Mouse (Mus musculus) cerebellum, adult 11-12 months (tissue): ENCODE data around the gene Lrp5.

ENCODE experiments used
- DNase-seq: peaks from one replicate; pipeline ENCODE4 v3.0.0; 2022

Gene Lrp5

DNA sequence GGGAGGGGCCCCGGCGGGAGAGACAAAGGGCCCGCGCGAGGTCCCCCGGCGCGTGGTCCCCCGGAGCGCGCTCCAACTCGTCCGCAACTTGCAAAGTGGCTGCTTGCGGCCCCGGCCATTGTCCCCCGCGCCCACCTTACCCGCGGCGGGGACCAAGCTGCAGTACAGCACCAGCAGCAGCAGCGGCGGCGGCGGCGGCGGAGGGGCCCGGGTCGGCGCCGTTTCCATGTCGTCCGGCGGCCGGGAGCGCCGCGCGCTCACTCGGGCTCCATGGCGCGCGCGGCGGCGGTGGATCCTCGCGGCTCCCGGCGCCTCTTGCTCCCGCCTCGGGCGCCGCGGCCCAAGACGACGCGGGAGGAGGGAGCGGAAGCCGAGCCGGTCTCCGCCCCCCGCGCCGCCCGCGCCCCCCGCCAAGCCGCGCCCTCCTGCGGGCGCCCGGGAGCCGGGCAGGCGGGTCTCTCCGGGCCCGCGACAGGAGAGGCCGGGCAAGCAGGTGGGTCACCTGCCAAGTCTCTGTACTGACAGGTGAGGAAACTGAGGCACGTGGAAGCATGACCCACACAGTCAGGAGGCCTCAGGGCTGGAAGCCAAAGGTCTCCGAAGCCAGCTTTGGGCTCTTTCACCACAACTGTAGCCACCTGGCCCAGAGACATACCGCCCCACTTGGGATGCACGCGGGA, at the start of gene Lrp5:
TSS of gene Lrp5 (minus strand) at position 350 of the 680 bp plus-strand sequence.
- DNase-seq: no peak

DNA sequence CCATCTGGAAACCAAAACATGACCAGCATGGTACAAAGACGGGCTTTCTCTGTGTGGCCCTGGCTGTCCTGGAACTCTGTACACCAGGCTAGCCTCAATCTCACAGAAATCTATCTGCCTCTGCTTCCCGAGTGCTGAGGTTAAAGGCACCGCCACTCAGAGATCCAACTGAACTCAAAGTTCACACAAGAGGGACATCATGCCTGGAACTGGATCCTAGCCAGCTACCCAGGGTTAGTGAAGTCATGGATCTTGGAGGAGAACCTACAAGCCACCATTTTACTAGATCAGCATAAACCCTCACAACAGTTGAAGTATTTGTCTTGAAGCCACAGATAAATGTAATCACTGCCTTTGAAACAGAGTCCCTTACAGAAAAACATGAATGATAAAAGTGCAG, 49.6 kb upstream of the Lrp5 start:
- no peak for DNase-seq

DNA sequence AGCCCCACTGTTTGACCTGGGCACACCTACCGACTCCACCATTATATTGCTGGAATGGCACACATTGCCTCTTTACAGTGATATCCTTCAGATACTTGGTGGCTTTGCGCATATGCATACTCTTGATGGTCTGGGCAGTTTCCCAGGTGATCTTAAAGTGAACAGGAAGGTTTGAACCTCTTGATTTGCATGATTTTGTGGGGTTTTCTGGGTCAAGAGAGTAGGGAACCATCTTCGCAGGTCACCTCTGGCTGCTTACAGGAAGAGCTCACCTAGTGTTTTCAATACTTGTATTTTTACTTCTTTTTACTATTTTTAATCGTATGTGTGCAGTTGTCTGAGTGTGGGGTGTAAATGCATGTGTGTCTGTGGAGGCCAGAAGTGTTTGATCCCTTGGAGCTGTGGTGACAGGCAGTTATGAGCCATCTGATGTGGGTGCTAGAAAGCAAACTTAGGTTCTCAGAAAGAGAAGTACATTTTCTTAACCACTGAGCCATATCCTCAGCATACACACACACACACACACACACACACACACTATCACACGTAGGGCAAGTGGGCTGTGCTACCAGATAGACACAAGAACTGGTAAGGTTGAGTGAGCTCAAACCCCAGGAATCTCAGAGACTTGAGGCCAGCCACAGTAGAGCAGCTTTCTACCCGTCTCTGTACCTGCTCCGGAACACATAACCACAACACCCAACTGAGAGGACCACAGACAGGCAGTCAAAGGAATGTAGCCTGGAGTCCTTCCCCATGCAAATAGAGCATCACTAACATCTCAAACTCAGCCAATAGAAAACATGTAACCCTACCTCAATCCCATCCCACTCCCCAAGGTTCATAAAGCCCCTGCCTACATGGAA, 44.6 kb upstream of the Lrp5 start:
- DNase-seq: no peak

DNA sequence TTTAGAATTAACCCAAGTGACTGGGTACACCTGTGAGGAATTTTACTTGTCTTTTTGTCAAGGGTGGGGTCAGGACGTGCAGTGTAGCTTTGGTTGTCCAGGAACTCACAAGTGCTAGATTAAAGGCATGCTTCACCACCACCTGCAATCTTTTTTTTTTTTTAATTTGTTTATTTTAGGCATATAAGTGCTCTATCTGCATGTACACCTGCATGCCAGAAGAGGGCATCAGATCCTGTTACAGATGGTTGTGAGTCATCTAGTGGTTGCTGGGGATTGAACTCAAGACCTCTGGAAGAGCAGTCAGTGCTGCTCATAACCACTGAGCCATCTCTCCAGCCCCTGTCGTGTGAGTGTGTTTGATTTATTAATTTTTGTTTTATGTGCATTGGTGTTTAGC, 42.5 kb upstream of the Lrp5 start:
- DNase-seq: no peak

DNA sequence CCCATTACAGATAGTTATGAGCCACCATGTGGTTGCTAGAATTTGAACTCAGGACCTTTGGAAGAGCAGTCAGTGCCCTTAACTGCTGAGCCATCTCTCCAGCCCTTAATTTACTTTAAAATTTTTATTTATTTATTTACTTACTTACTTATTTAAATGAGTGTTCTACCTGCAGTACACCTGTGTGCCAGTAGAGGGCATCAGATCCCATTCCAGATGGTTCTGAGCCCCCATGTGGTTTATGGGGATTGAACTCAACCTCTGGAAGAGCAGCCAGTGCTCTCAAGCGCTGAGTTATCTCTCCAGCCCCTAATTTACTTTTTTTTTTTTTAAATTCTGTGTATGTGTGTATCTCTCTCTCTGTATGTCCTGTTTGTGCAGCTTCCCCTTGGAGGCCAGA, 38.4 kb upstream of the Lrp5 start:
- DNase-seq: peak; percentile 60

DNA sequence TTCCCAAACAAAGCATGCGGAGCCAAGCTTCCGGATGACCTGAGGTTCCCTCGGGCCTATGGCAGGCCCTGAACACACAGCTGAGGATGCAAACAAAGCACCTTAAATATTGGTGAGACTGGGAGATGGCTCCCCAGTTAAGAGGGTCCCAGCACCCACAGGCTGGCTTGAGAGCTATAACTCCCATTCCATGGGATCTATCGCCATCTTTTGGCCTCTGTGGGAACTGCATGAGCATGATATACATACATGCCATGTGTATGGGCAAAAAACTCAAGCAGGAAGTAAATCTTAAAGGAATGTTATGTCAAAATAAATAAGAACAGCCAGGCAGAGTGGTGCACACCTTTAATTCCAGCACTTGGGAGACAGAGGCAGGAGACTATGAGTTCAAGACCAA, 37.5 kb upstream of the Lrp5 start:
- no peak for DNase-seq

DNA sequence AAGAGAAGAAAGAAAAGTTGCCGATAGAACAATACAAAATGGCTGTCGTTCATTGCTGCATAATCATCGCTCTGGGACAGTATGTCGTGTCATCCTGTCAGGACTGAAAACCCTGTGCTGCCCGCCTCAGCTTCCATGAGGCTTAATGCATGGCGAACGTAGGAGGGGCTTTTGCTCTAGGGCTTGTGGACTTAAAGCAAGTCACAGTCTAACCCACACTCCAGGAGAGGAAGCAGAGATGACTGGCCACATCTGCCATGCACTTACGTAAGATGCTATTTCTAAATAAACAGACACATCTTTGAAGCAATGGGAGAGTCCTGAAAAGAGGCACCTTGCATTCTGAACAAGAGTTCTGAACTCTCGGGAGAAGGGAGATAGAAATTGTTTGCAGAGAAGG, 36.8 kb upstream of the Lrp5 start:
- DNase-seq: no peak

DNA sequence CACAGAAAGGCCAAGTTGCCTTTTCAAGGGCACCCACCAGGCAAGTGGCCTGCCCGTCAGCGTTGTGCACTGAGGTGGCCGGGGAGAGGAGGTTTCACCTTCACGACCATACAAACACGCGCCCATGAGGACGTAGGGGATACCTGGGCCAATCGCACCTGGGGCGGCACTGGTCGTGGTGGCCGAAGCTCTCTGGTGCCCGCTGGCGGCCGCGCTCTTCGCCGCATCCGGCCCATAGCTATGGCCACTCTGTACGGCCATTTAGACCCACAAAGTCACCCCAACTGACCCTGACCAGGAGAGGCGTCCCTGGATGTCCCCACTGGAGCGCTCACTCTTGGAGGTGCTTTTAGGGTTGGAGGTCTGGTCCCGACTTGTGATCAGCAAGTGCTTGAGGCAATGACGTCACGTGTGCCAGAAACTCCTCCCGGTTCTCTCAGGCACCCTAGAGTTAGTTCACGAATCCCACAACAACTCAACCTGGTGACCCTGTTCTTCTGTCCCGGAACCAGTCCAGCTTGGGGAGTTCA, 33.1 kb upstream of the Lrp5 start:
- DNase-seq: peak; percentile 72

DNA sequence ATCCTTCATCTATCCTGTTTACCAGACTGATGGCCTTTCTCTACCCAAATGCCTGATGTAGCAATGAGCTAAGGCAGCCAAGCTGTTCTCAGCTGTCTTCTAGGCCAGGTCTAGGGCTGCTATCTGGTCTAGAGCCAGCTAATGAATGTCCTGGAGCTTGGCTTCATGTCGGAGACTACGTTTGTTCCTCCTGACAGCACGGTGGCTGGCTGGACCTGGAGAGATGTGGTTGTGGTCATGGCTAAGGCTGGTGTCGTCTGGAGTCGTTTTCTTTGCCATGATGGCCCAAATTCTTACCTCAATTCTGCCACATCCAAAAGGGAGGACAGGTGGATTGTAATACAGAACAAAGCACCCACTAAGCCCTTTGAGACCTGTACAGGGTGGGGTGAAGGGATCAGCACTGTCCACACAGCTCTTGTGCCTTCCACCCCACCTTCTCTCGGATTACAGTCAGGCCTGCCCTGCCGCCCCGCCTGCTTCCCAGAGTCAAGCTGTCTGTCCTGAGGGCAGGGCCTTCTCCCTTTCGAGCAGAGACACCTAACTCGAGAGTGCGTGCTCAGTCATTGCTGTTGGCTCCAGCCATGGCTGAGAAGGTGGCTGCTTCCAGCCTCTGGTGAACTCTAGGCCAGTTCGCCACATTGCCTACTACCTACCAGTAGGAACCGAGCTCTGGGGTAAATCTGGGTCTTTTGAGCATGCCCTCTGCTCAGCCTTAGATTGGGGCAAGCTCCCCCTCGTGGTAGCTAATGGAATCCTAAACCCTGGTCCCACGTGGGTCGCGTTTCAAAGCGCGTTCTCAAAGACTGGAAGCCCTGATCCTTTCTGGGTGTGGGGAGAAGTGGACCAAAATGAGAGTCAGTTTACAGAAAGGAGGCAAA, 32.4 kb upstream of the Lrp5 start:
- peak; percentile 70 for DNase-seq

DNA sequence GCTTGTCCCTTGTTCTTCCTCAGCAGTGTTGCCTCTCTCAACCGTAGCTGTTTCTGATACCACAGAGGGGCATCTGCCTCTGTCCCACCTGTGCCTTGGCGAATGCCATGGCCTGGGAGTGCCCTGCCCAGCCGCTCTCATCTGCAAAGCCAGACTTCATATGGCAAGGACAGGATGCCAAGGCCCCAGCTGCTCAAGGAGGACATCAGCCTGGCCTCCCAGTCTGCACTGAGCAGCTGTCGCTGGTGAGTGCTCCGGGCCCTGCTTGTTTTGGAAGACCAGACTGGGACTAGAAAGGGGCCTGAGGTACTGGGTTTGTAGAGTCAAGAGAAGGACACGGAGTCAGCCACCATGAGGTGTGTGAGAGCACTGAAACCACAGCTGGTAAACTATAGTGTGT, 28.0 kb upstream of the Lrp5 start:
- DNase-seq: no peak

DNA sequence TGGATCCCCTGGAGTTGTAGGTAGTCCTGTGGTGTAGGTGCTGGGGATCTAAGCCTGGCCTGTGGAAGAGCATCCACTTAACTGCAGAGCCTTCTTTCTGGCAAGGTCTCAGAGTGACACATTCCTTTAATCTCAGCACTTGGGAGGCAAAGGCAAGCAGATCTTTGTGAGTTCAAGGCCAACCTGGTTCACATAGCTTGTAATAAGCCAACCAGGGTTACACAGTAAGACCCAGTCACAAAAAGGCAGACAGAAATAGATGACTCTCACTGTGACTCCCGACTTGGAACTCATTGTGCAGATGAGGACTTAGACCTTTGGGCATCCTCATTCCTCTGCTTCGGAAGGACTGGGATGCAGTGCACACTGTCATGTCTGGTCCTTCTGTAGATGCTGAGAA, 24.1 kb upstream of the Lrp5 start:
- no peak for DNase-seq

DNA sequence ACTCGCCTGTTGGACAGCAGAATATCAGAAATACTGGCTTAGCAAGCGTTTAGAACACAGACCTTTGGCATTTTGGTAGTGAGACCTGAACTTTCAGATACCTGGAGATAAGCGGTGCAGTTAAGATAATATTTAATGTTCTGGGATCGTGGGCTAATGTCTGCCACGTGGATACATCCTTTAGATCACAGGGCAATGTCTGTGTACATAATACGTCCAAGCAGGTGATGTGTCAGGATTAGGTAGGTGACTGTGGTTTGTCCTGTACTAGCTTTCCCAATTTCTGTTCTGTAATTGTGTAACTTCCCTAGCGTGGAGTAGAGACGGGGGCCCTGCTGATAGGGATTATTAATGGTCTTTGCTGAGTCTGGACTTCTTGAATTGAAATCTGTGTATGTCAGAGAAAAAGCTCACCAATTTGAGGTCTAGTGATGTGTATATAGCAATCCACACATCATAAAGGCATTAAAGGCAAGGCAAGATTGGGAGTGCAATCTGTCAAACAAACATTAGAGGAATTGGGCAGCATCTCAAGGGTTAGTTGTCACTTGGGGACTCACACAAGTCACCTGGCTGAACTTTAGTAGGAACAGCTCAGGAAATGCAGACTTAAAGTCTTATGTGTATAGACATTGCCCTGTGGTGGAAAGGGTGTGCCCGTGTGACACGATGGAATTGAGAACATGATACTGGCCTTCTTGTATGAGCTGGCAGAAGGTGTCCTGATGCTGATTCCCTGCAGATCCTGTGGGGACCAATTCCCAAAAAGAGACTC, 22.8 kb upstream of the Lrp5 start:
- no peak for DNase-seq

DNA sequence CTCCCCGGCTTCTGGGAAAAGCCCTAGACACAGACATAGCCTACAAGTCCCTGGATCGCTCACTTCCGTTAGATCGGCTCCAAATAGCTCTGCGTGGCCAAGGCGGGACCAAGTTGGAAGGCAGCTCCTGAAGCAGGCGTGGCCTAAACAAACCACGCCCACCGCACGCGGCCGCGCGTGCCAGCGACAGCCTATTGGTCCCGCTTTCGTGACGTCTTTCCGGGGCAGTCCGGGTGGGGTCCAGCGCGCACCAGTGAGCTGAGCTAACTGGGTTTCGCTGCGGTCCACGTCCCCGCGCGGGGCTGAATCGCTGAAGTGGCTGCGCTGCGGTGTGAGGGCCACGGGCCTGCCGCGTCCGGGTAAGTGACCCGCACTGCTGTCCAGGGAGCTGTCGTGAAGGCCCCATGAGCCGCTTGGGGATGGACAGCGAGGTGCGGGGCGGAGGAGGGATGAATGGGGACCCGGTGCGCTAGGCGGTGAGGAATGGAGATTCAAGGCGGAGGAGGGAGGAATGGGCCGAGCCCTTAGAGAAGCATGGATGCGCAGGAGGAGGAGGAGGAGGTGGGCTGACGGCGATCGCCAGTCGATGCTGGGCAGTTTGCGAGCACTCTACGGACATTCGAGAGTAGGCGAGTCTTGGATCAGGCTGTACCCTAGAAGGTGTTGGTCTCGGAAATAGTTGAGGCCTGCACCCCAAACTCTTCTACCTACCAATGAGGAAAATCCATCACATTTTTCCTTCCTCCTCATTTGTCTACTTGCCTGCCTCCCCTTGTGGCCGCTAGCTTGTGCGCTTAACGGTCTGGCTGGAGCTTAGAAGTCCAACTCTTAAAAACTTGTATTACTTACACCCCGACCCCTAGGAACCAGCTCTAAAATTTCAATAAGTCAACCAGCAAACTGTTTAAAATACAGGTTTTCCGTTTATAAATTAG, 22.0 kb upstream of the Lrp5 start, which contains the start of gene 1810055G02Rik:
TSS of gene 1810055G02Rik (plus strand) at position 216 of the 935 bp plus-strand sequence.
- DNase-seq: peak; percentile 98

DNA sequence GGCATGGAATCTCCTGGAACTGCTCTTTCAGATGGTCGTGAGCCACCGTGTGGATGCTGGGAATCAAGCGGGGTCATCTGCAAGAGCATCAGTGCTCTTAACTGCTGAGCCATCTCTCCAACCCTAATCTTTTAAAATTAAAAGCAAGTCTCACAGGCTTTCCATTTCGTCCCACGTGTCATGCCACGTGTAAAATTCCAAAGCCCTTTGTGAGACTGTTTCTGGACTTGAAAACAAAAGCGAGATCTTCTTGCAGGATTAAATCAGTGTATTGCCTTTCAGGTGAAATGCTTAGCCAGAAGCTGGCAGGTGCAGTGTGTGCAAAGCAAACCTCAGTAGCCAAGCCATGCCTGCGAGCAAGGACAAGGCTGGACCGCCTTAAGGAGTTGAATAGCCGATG, 21.2 kb upstream of the Lrp5 start:
- no peak for DNase-seq

DNA sequence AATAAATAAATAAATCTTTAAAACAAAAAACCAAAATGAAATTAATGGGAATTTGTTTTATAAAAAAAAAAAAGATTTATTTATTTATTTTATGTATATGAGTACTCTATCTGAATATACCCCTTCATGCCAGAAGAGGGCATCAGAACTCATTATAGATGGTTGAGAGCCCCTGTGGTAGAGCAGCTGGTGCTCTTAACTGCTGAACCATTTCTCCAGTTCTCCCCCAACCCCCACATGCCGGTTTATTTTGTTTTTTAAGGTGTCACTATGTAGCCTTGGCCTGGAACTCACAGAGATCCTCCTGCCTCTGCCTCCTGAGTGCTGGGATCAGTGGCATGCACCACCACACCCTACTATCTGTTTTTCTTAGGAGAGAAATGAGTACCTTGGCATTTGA, 19.9 kb upstream of the Lrp5 start:
- no peak for DNase-seq

DNA sequence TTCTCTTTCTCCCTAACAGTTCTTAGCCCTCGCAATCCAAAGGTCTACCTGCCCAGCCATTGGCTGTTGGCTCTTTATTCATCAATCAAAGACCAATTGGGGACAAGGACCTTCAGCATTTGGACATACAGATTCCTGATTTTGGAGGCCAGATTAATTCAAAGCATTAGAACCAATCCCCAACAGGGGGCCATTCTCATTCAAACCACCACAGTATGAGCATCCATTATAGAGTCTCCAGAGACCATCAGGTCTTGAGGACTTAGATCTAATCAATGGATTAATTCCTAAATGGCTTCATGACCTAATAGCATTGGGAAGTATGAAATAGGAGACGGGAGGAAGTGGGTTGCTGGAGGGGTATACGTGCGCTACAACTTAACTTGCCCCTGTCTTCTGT, 16.1 kb upstream of the Lrp5 start:
- DNase-seq: no peak

DNA sequence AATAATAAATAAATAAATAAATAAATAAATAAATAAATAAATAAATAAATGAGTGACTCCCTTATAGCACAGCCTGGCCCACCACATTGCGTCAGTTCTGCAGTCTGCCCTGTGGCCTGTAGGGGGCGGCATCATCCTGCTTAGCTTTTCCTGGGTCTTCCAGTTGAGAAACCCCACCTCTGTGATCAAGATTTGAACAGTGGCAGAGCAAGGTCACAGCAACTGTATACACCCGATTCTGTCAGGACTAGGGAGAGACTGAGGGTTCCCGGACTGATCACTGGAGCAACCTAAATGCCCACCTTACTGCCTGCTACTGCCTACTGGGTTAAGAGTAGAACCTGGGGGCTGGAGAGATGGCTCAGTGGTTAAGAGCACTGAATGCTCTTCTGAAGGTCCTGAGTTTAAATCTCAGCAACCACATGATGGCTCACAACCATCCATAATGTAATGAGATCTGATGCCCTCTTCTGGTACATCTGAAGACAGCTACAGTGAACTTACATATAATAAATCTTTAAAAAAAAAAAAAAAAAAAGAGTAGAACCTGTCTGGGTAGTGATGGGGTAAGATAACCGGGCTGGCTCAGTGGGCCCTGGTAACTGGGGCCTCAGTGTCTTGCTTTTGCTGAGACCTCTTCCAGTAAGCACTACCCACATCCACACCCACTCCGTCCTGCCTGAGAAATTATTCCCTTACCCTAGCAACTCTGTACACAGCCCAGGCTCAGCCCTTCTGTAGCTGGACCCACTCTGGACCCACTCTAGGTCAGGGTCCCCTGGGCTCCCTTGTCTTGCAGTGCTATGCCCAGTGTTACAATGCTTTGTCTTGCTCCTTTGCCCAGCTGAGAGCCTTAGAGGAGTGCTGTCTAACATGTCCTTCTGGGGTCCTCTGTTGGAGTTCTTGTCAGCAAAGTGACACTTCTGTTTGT, 13.4 kb upstream of the Lrp5 start:
- DNase-seq: peak; percentile 76

DNA sequence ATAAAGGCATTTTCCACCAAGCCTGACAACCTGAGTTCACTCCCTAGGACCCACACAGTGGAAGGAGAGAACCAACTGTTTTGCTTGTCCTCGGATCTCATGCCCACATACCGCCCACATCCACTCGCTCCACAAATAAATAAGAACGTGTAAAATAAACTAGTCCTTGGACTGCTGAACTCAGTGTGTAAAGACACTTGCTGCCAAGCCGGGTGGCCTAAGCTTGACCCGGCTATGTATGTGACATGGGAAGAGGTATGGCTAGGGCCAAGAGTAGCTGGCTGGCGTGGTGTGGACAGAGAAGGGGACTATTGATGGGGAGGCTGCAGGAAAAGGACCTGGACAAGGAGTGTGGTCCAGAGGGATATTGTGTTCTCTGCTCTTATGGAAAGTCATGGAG, 11.7 kb upstream of the Lrp5 start:
- DNase-seq: no peak

DNA sequence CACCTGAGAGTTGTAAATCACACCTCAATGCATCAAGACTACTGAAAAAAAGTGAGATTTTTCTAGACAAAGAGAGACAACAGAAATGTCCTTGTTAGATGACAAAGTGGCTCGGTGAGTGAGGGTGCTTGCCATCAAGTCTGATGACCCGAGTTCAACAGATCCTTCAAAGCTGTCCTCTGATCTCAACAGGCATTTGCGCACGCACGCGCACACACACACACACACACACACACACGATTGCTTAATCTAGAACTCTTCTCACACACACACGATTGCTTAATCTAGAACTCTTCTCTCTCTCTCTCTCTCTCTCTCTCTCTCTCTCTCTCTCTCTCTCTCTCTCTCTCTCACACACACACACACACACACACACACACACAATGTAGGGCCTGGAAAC, 9.6 kb upstream of the Lrp5 start:
- DNase-seq: no peak

DNA sequence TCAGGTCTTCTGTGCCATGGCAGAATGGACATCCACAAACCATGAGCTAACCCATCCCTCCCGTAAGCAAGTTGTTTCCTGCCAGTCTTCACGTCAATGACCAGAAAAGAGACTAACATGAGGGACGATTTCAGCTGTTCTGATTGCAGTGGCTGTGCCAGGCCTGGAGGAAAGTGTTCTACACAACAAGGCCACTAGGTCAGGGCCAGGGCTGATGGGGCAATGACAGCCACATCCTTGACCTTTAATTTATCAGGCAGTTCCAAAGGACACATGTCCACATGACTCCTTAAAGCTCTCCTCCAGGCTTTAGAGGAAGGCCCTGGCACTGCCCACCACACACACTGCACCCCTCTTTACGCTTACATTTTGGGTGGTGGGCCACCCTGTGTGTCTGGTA, 9.1 kb upstream of the Lrp5 start:
- no peak for DNase-seq
